Mouse (Mus musculus): ENCODE data around the gene A230050P20Rik. TPM values are rescaled to one million over a fixed set of nuclear protein-coding genes. Genes with fewer than 3 reads are reported as not detected.

The A230050P20Rik gene
- polyA plus RNA-seq, 1 experiment from 2014 or later: 7.8 TPM

GRCm38 (mm10) chr9:20837184-20837947 is 31.1 kb upstream of the A230050P20Rik start:
- no peak overlapping the region for H3K27ac ChIP-seq (ENCODE audit: low read depth, low read length)
- no peak overlapping the region for H3K4me3 ChIP-seq (ENCODE audit: low read length)
- H3K9ac ChIP-seq (ENCODE audit: low read depth, low read length): no peak overlapping the region
- no peak for ATAC-seq (ENCODE audit: low FRiP score, low TSS enrichment)
- 85% methylated on average over 9 of the region's 9 CpGs for WGBS
- H3K27me3 ChIP-seq (ENCODE audit: control insufficient read depth, insufficient read depth, low read length): no peaks in the 10 kb centered on the region
- no peaks in the 10 kb centered on the region for H3K4me1 ChIP-seq (ENCODE audit: control insufficient read depth, insufficient read depth, low read length)
- H3K9me3 ChIP-seq (ENCODE audit: control insufficient read depth, low read length): no peaks in the 10 kb centered on the region
- H3K36me3 ChIP-seq (ENCODE audit: control insufficient read depth, insufficient read depth, low read length): no peaks in the 10 kb centered on the region
- H3K4me2 ChIP-seq (replicated peaks; ENCODE audit: low read depth, low read length): no peak overlapping the region

GRCm38 (mm10) chr9:20838931-20839330 is 29.5 kb upstream of the A230050P20Rik start:
- H3K27me3 ChIP-seq (ENCODE audit: control insufficient read depth, insufficient read depth, low read length): no peaks in the 10 kb centered on the region
- H3K9ac ChIP-seq (ENCODE audit: low read depth, low read length): no peak overlapping the region
- WGBS: 68% methylated on average over 6 of the region's 6 CpGs
- H3K27ac ChIP-seq (ENCODE audit: low read depth, low read length): no peak overlapping the region
- ATAC-seq (ENCODE audit: low FRiP score, low TSS enrichment): no peak
- H3K36me3 ChIP-seq (ENCODE audit: control insufficient read depth, insufficient read depth, low read length): no peaks in the 10 kb centered on the region
- H3K9me3 ChIP-seq (ENCODE audit: control insufficient read depth, low read length): no peaks in the 10 kb centered on the region
- no peak overlapping the region for H3K4me3 ChIP-seq (ENCODE audit: low read length)
- no peak overlapping the region for H3K4me2 ChIP-seq (replicated peaks; ENCODE audit: low read depth, low read length)
- H3K4me1 ChIP-seq (ENCODE audit: control insufficient read depth, insufficient read depth, low read length): no peaks in the 10 kb centered on the region

- ATAC-seq (ENCODE audit: low FRiP score, low TSS enrichment): no peak
- no peak overlapping the region for H3K4me3 ChIP-seq (ENCODE audit: low read length)
- H3K4me2 ChIP-seq (replicated peaks; ENCODE audit: low read depth, low read length): no peak overlapping the region
- WGBS: 74% methylated on average over 4 of the region's 4 CpGs
- no peaks in the 10 kb centered on the region for H3K9me3 ChIP-seq (ENCODE audit: control insufficient read depth, low read length)
- H3K27ac ChIP-seq (ENCODE audit: low read depth, low read length): no peak overlapping the region
- H3K27me3 ChIP-seq (ENCODE audit: control insufficient read depth, insufficient read depth, low read length): no peaks in the 10 kb centered on the region
- H3K36me3 ChIP-seq (ENCODE audit: control insufficient read depth, insufficient read depth, low read length): no peaks in the 10 kb centered on the region
- no peaks in the 10 kb centered on the region for H3K4me1 ChIP-seq (ENCODE audit: control insufficient read depth, insufficient read depth, low read length)
- no peak overlapping the region for H3K9ac ChIP-seq (ENCODE audit: low read depth, low read length)
These were observed 26.2 kb upstream of the A230050P20Rik start for GRCm38 (mm10) chr9:20842211-20842610.

- H3K9me3 ChIP-seq (ENCODE audit: control insufficient read depth, low read length): no peaks in the 10 kb centered on the region
- ATAC-seq (ENCODE audit: low FRiP score, low TSS enrichment): no peak
- H3K4me2 ChIP-seq (replicated peaks; ENCODE audit: low read depth, low read length): no peak overlapping the region
- H3K27me3 ChIP-seq (ENCODE audit: control insufficient read depth, insufficient read depth, low read length): no peaks in the 10 kb centered on the region
- H3K4me3 ChIP-seq (ENCODE audit: low read length): no peak overlapping the region
- H3K36me3 ChIP-seq (ENCODE audit: control insufficient read depth, insufficient read depth, low read length): no peaks in the 10 kb centered on the region
- H3K4me1 ChIP-seq (ENCODE audit: control insufficient read depth, insufficient read depth, low read length): no peaks in the 10 kb centered on the region
- H3K9ac ChIP-seq (ENCODE audit: low read depth, low read length): no peak overlapping the region
- WGBS: 20% methylated on average over 2 of the region's 2 CpGs
- H3K27ac ChIP-seq (ENCODE audit: low read depth, low read length): no peak overlapping the region
These were observed 25.8 kb upstream of the A230050P20Rik start for GRCm38 (mm10) chr9:20842670-20843069.

- H3K27ac ChIP-seq (ENCODE audit: low read depth, low read length): no peak overlapping the region
- no peak overlapping the region for H3K4me3 ChIP-seq (ENCODE audit: low read length)
- no peaks in the 10 kb centered on the region for H3K4me1 ChIP-seq (ENCODE audit: control insufficient read depth, insufficient read depth, low read length)
- no peak overlapping the region for H3K4me2 ChIP-seq (replicated peaks; ENCODE audit: low read depth, low read length)
- H3K9me3 ChIP-seq (ENCODE audit: control insufficient read depth, low read length): no peaks in the 10 kb centered on the region
- no peak for ATAC-seq (ENCODE audit: low FRiP score, low TSS enrichment)
- H3K36me3 ChIP-seq (ENCODE audit: control insufficient read depth, insufficient read depth, low read length): no peaks in the 10 kb centered on the region
- H3K9ac ChIP-seq (ENCODE audit: low read depth, low read length): no peak overlapping the region
- no peaks in the 10 kb centered on the region for H3K27me3 ChIP-seq (ENCODE audit: control insufficient read depth, insufficient read depth, low read length)
- 89% methylated on average over 2 of the region's 2 CpGs for whole genome bisulfite sequencing
These were observed 18.3 kb upstream of the A230050P20Rik start for GRCm38 (mm10) chr9:20850179-20850578.

GRCm38 (mm10) chr9:20857131-20857530 is 11.3 kb upstream of the A230050P20Rik start:
- H3K27me3 ChIP-seq (ENCODE audit: control insufficient read depth, insufficient read depth, low read length): no peaks in the 10 kb centered on the region; the same call in 1 of the 2 replicates
- H3K9me3 ChIP-seq (ENCODE audit: control insufficient read depth, low read length): no peaks in the 10 kb centered on the region
- no peak overlapping the region for H3K4me3 ChIP-seq (ENCODE audit: low read length)
- H3K4me2 ChIP-seq (replicated peaks; ENCODE audit: low read depth, low read length): no peak overlapping the region
- no peaks in the 10 kb centered on the region for H3K36me3 ChIP-seq (ENCODE audit: control insufficient read depth, insufficient read depth, low read length)
- WGBS: 5% methylated on average over 6 of the region's 6 CpGs
- ATAC-seq (ENCODE audit: low FRiP score, low TSS enrichment): peak; percentile 58; the same call in 1 of the 2 replicates
- no peak overlapping the region for H3K9ac ChIP-seq (ENCODE audit: low read depth, low read length)
- H3K4me1 ChIP-seq (ENCODE audit: control insufficient read depth, insufficient read depth, low read length): no peaks in the 10 kb centered on the region
- H3K27ac ChIP-seq (ENCODE audit: low read depth, low read length): no peak overlapping the region

GRCm38 (mm10) chr9:20859926-20860325 is 8.5 kb upstream of the A230050P20Rik start:
- WGBS: 49% methylated on average over 6 of the region's 6 CpGs
- Histone ChIP-seq H3K4me2 (replicated peaks; ENCODE audit: low read depth, low read length) (no peak overlapping the region), H3K36me3 (ENCODE audit: control insufficient read depth, insufficient read depth, low read length) (no peaks in the 10 kb centered on the region), H3K9ac (ENCODE audit: low read depth, low read length) (no peak overlapping the region), H3K4me3 (ENCODE audit: low read length) (no peak overlapping the region), H3K4me1 (ENCODE audit: control insufficient read depth, insufficient read depth, low read length) (no peaks in the 10 kb centered on the region), H3K27me3 (ENCODE audit: control insufficient read depth, insufficient read depth, low read length) (no peaks in the 10 kb centered on the region; the same call in 1 of the 2 replicates), H3K27ac (ENCODE audit: low read depth, low read length) (no peak overlapping the region), H3K9me3 (ENCODE audit: control insufficient read depth, low read length) (no peaks in the 10 kb centered on the region)
- ATAC-seq (ENCODE audit: low FRiP score, low TSS enrichment): no peak

GRCm38 (mm10) chr9:20861821-20862220 is 6.6 kb upstream of the A230050P20Rik start:
- Histone ChIP-seq H3K9ac (ENCODE audit: low read depth, low read length) (no peak overlapping the region), H3K4me1 (ENCODE audit: control insufficient read depth, insufficient read depth, low read length) (no peaks in the 10 kb centered on the region), H3K27me3 (ENCODE audit: control insufficient read depth, insufficient read depth, low read length) (no peaks in the 10 kb centered on the region; the same call in 1 of the 2 replicates), H3K9me3 (ENCODE audit: control insufficient read depth, low read length) (no peaks in the 10 kb centered on the region), H3K27ac (ENCODE audit: low read depth, low read length) (no peak overlapping the region), H3K4me3 (ENCODE audit: low read length) (no peak overlapping the region), H3K4me2 (replicated peaks; ENCODE audit: low read depth, low read length) (no peak overlapping the region), H3K36me3 (ENCODE audit: control insufficient read depth, insufficient read depth, low read length) (no peaks in the 10 kb centered on the region)
- ATAC-seq (ENCODE audit: low FRiP score, low TSS enrichment): no peak
- WGBS: 12% methylated on average over 4 of the region's 4 CpGs

- H3K4me1 ChIP-seq (ENCODE audit: control insufficient read depth, insufficient read depth, low read length): no peaks in the 10 kb centered on the region
- ATAC-seq (ENCODE audit: low FRiP score, low TSS enrichment): no peak
- H3K4me3 ChIP-seq (ENCODE audit: low read length): no peak overlapping the region
- no peak overlapping the region for H3K4me2 ChIP-seq (replicated peaks; ENCODE audit: low read depth, low read length)
- H3K27me3 ChIP-seq (ENCODE audit: control insufficient read depth, insufficient read depth, low read length): no peaks in the 10 kb centered on the region; the same call in none of the 2 replicates
- no peaks in the 10 kb centered on the region for H3K36me3 ChIP-seq (ENCODE audit: control insufficient read depth, insufficient read depth, low read length)
- 44% methylated on average over 4 of the region's 4 CpGs for WGBS
- H3K9me3 ChIP-seq (ENCODE audit: control insufficient read depth, low read length): no peaks in the 10 kb centered on the region
- H3K9ac ChIP-seq (ENCODE audit: low read depth, low read length): no peak overlapping the region
- H3K27ac ChIP-seq (ENCODE audit: low read depth, low read length): no peak overlapping the region
These were observed 6.2 kb upstream of the A230050P20Rik start for GRCm38 (mm10) chr9:20862225-20862624.

Data from kidney, embryonic 14.5 days (tissue).